In the genomic region with DNA sequence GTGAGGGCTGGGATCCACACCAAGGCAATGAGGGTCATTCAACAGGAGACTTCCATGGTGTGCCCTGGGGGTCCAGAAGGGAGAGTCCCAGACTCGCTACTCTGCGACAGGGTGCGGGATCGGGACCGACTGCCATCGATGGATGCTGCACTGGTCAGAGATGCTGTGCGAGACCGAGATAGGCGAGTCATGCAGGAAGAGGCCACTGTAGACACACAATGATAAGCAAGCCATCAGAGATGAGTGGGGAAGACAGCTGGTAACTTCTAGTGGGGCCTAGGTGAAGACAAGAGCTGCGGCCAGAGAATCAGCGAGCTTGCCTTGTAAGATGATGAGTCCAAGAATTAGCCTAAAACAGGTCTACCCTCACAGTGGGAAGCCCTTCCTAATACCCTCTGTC, we compare ENCODE assay signal across 35 mouse cellular contexts. TPM values are rescaled to one million over a fixed set of nuclear protein-coding genes. Genes with fewer than 3 reads are reported as not detected.
DNase-seq lines count a peak whose midpoint lies in the region; ATAC-seq lines count a peak whose summit lies in the region.
"Had no signal": no experiment of that assay in that cellular context is flagged by ENCODE, and none has a peak within 500 bp of the region (broad histone marks: within the 10 kb centered on the region; RNA-seq: fewer than 3 reads in every experiment).

No protein-coding gene starts in this region.

- no peak overlapping the region for H3K9ac ChIP-seq in heart, embryonic 12.5 days
- H3K9ac ChIP-seq in liver, embryonic 13.5 days: 0 out of 2 replicates have a peak overlapping the region, but pooled peaks have one; percentile 18
- H3K9ac ChIP-seq in intestine, embryonic 15.5 days: no peak overlapping the region
- H3K9ac ChIP-seq in midbrain, embryonic 15.5 days: no peak overlapping the region
- H3K9ac ChIP-seq: forebrain, embryonic 13.5 days; hindbrain, embryonic 15.5 days; limb, embryonic 15.5 days had no signal

- ATAC-seq in heart, embryonic 12.5 days (ENCODE audit: insufficient number of reproducible peaks, low FRiP score): 0 out of 2 replicates have a peak, but pooled peaks have one; percentile 26
- ATAC-seq in erythroblast, adult 5-6 weeks (replicated peaks; ENCODE audit: low FRiP score, poor library complexity, severe bottlenecking): peak; percentile 35
- peak; percentile 82 for ATAC-seq in liver, embryonic 13.5 days (ENCODE audit: low read depth)
- ATAC-seq in megakaryocyte-erythroid progenitor cell, adult 5-6 weeks (replicated peaks; ENCODE audit: low FRiP score, low TSS enrichment, poor library complexity, severe bottlenecking): peak; percentile 75
- no peak for ATAC-seq in intestine, embryonic 15.5 days
- ATAC-seq in midbrain, embryonic 15.5 days (replicated peaks): no peak
- ATAC-seq: forebrain, embryonic 13.5 days; inflammation-experienced regulatory T-cells, adult 6 months; midbrain, embryonic 16.5 days had no signal

- 72% methylated on average over 11 of the region's 11 CpGs for whole genome bisulfite sequencing in heart, embryonic 12.5 days
- WGBS in liver, embryonic 13.5 days (ENCODE audit: insufficient replicate concordance): 16% methylated on average over 11 of the region's 11 CpGs
- WGBS in intestine, embryonic 15.5 days: 92% methylated on average over 11 of the region's 11 CpGs
- WGBS in midbrain, embryonic 15.5 days: 87% methylated on average over 11 of the region's 11 CpGs

- intact Hi-C loops in heart, postnatal 25 days (cut with DNase I): no loop called here

- H3K27ac ChIP-seq in heart, embryonic 12.5 days (ENCODE audit: poor library complexity, severe bottlenecking): no peak overlapping the region
- H3K27ac ChIP-seq in liver, embryonic 13.5 days: peak overlapping the region; percentile 40; the same call in 1 of the 2 replicates
- no peak overlapping the region for H3K27ac ChIP-seq in intestine, embryonic 15.5 days
- H3K27ac ChIP-seq in midbrain, embryonic 15.5 days: no peak overlapping the region
- H3K27ac ChIP-seq: forebrain, embryonic 13.5 days; hindbrain, embryonic 15.5 days; kidney, postnatal 0 days; limb, embryonic 10.5 days; limb, embryonic 15.5 days; midbrain, embryonic 10.5 days had no signal

- peaks cover 61% of the 10 kb centered on the region for H3K36me3 ChIP-seq in heart, embryonic 12.5 days
- no peaks in the 10 kb centered on the region for H3K36me3 ChIP-seq in liver, embryonic 13.5 days
- H3K36me3 ChIP-seq in intestine, embryonic 15.5 days: no peaks in the 10 kb centered on the region
- no peaks in the 10 kb centered on the region for H3K36me3 ChIP-seq in midbrain, embryonic 15.5 days (replicated peaks)
- H3K36me3 ChIP-seq: hindbrain, embryonic 15.5 days; limb, embryonic 10.5 days; midbrain, embryonic 10.5 days had no signal

- H3K4me1 ChIP-seq in heart, embryonic 12.5 days (replicated peaks): peaks cover 31% of the 10 kb centered on the region
- peaks cover 34% of the 10 kb centered on the region for H3K4me1 ChIP-seq in liver, embryonic 13.5 days (replicated peaks)
- H3K4me1 ChIP-seq in intestine, embryonic 15.5 days (replicated peaks): 0 out of 2 replicates have a peak, but pooled peaks cover 4% of the 10 kb centered on the region
- H3K4me1 ChIP-seq in midbrain, embryonic 15.5 days: no peaks in the 10 kb centered on the region; the same call in 1 of the 2 replicates
- H3K4me1 ChIP-seq: forebrain, embryonic 13.5 days; hindbrain, embryonic 15.5 days; limb, embryonic 10.5 days; limb, embryonic 15.5 days had no signal

- no peaks in the 10 kb centered on the region for H3K27me3 ChIP-seq in heart, embryonic 12.5 days (replicated peaks)
- H3K27me3 ChIP-seq in liver, embryonic 13.5 days: 0 out of 2 replicates have a peak, but pooled peaks cover 3% of the 10 kb centered on the region
- H3K27me3 ChIP-seq in intestine, embryonic 15.5 days (replicated peaks): no peaks in the 10 kb centered on the region
- H3K27me3 ChIP-seq in midbrain, embryonic 15.5 days (replicated peaks): no peaks in the 10 kb centered on the region
- H3K27me3 ChIP-seq: forebrain, embryonic 13.5 days; hindbrain, embryonic 15.5 days; limb, embryonic 15.5 days had no signal

- no peak overlapping the region for H3K4me2 ChIP-seq in heart, embryonic 12.5 days
- peak overlapping the region; percentile 39 for H3K4me2 ChIP-seq in liver, embryonic 13.5 days
- H3K4me2 ChIP-seq in intestine, embryonic 15.5 days (replicated peaks): no peak overlapping the region
- no peak overlapping the region for H3K4me2 ChIP-seq in midbrain, embryonic 15.5 days
- H3K4me2 ChIP-seq: forebrain, embryonic 13.5 days; heart, embryonic 11.5 days; hindbrain, embryonic 15.5 days; limb, embryonic 15.5 days had no signal

- H3K9me3 ChIP-seq in heart, embryonic 12.5 days (replicated peaks): no peaks in the 10 kb centered on the region
- H3K9me3 ChIP-seq in liver, embryonic 13.5 days (replicated peaks): no peaks in the 10 kb centered on the region
- no peaks in the 10 kb centered on the region for H3K9me3 ChIP-seq in intestine, embryonic 15.5 days
- no peaks in the 10 kb centered on the region for H3K9me3 ChIP-seq in midbrain, embryonic 15.5 days
- H3K9me3 ChIP-seq: forebrain, embryonic 13.5 days; hindbrain, embryonic 15.5 days; limb, embryonic 10.5 days; limb, embryonic 15.5 days; midbrain, embryonic 10.5 days had no signal

- H3K4me3 ChIP-seq in heart, embryonic 12.5 days: no peak overlapping the region
- no peak overlapping the region for H3K4me3 ChIP-seq in liver, embryonic 13.5 days (replicated peaks)
- no peak overlapping the region for H3K4me3 ChIP-seq in intestine, embryonic 15.5 days (replicated peaks)
- H3K4me3 ChIP-seq in midbrain, embryonic 15.5 days: no peak overlapping the region
- H3K4me3 ChIP-seq: forebrain, embryonic 13.5 days; hindbrain, embryonic 15.5 days; limb, embryonic 10.5 days; limb, embryonic 15.5 days; midbrain, embryonic 10.5 days had no signal

- no peak for DNase-seq in heart, postnatal 25 days (ENCODE audit: low spot score)
- DNase-seq in liver, embryonic 13.5 days: no peak
- DNase-seq: adrenal gland, postnatal 25 days; cerebellum, adult 11-12 months; cerebellum, postnatal 10 days; gastrocnemius, postnatal 25 days; heart, adult 18-20 months; kidney, adult 18-20 months; layer of hippocampus, postnatal 36 days; lung, postnatal 36 days; thymus, adult 2 months; thymus, postnatal 4 days had no signal

RNA-seq across cellular contexts. Expression of gene Ndrg2, which starts 7.9 kb away (rescaled TPM):
- polyA plus RNA-seq in heart, embryonic 12.5 days (2016; fragmentation: Nextera tagmentation; extraction: Ambion mirVana): 224 and 228 TPM in 2 replicates
- 1,000 to 10,000 TPM; 1,299 to 1,387 TPM for total RNA-seq in heart, postnatal 25 days (2021)
- 0.77 and 6.1 TPM in 2 replicates for total RNA-seq in erythroblast, adult 5-6 weeks (2015; ENCODE audit: low replicate concordance)
- 5.3 and 6.4 TPM in 2 replicates for total RNA-seq in erythroblast, adult 5-6 weeks (2017; ENCODE audit: low replicate concordance)
- 16.1 and 17.1 TPM in 2 replicates for polyA plus RNA-seq in liver, embryonic 13.5 days (2015; fragmentation: Nextera tagmentation; extraction: Ambion mirVana)
- 1.9 and 11.1 TPM in 2 replicates for total RNA-seq in megakaryocyte-erythroid progenitor cell, adult 5-6 weeks (2014; fragmentation: Nextera tagmentation)
- 2.1 and 3.4 TPM in 2 replicates for total RNA-seq in megakaryocyte-erythroid progenitor cell, adult 5-6 weeks (2017)
- 52.2 and 60.1 TPM in 2 replicates for polyA plus RNA-seq in intestine, embryonic 15.5 days (2015; fragmentation: Nextera tagmentation; extraction: Ambion mirVana)
- 170 and 196 TPM in 2 replicates for polyA plus RNA-seq in midbrain, embryonic 15.5 days (2015; fragmentation: Nextera tagmentation; extraction: Ambion mirVana)

RNA-seq across cellular contexts. Expression of gene Tppp2, which starts 12.1 kb away (rescaled TPM):
- polyA plus RNA-seq in heart, embryonic 12.5 days (2016; fragmentation: Nextera tagmentation; extraction: Ambion mirVana): not detected in 2 replicates
- total RNA-seq in heart, postnatal 25 days (2021): not detected
- total RNA-seq in erythroblast, adult 5-6 weeks (2015; ENCODE audit: low replicate concordance): not detected in 2 replicates
- not detected in 2 replicates for total RNA-seq in erythroblast, adult 5-6 weeks (2017; ENCODE audit: low replicate concordance)
- polyA plus RNA-seq in liver, embryonic 13.5 days (2015; fragmentation: Nextera tagmentation; extraction: Ambion mirVana): not detected in 2 replicates
- not detected in 2 replicates for total RNA-seq in megakaryocyte-erythroid progenitor cell, adult 5-6 weeks (2014; fragmentation: Nextera tagmentation)
- total RNA-seq in megakaryocyte-erythroid progenitor cell, adult 5-6 weeks (2017): not detected in 2 replicates
- polyA plus RNA-seq in intestine, embryonic 15.5 days (2015; fragmentation: Nextera tagmentation; extraction: Ambion mirVana): not detected in 2 replicates
- not detected in 2 replicates for polyA plus RNA-seq in midbrain, embryonic 15.5 days (2015; fragmentation: Nextera tagmentation; extraction: Ambion mirVana)
- total RNA-seq: adrenal gland, adult 18-20 months; adrenal gland, postnatal 25 days; heart, adult 18-20 months; hematopoietic stem cell, adult 5-6 weeks; layer of hippocampus, postnatal 36 days; neutrophil, adult 5-6 weeks had no signal
- polyA plus RNA-seq: cortical plate, adult 2 months; embryonic facial prominence, embryonic 14.5 days; forebrain, embryonic 13.5 days; heart, embryonic 11.5 days; heart, postnatal 0 days; hindbrain, embryonic 15.5 days; inflammation-experienced regulatory T-cells, adult 6 months; kidney, postnatal 0 days; large intestine, adult 2 months; limb, embryonic 10.5 days; limb, embryonic 15.5 days; lung, embryonic 16.5 days; midbrain, embryonic 10.5 days; midbrain, embryonic 16.5 days; neural tube, embryonic 11.5 days; thymus, adult 2 months had no signal

RNA-seq across cellular contexts. Expression of gene Slc39a2, which starts 13.4 kb away (rescaled TPM):
- polyA plus RNA-seq in heart, embryonic 12.5 days (2016; fragmentation: Nextera tagmentation; extraction: Ambion mirVana): 0.20 and 0.44 TPM in 2 replicates
- total RNA-seq in heart, postnatal 25 days (2021): under 1 TPM in 1 of 2 experiments, not detected in 1; 0.36 TPM
- total RNA-seq in erythroblast, adult 5-6 weeks (2015; ENCODE audit: low replicate concordance): not detected in 2 replicates
- total RNA-seq in erythroblast, adult 5-6 weeks (2017; ENCODE audit: low replicate concordance): not detected in 2 replicates
- polyA plus RNA-seq in liver, embryonic 13.5 days (2015; fragmentation: Nextera tagmentation; extraction: Ambion mirVana): 0.05 and 0.08 TPM in 2 replicates
- total RNA-seq in megakaryocyte-erythroid progenitor cell, adult 5-6 weeks (2014; fragmentation: Nextera tagmentation): 0.69 and 1.4 TPM in 2 replicates
- not detected in 2 replicates for total RNA-seq in megakaryocyte-erythroid progenitor cell, adult 5-6 weeks (2017)
- polyA plus RNA-seq in intestine, embryonic 15.5 days (2015; fragmentation: Nextera tagmentation; extraction: Ambion mirVana): 0.96 and 1.0 TPM in 2 replicates
- 2.4 and 3.0 TPM in 2 replicates for polyA plus RNA-seq in midbrain, embryonic 15.5 days (2015; fragmentation: Nextera tagmentation; extraction: Ambion mirVana)
- total RNA-seq: hematopoietic stem cell, adult 5-6 weeks had no signal

RNA-seq across cellular contexts. Expression of gene Rnase13, which starts 16.5 kb away (rescaled TPM):
- not detected in 2 replicates for polyA plus RNA-seq in heart, embryonic 12.5 days (2016; fragmentation: Nextera tagmentation; extraction: Ambion mirVana)
- not detected for total RNA-seq in heart, postnatal 25 days (2021)
- not detected in 2 replicates for total RNA-seq in erythroblast, adult 5-6 weeks (2015; ENCODE audit: low replicate concordance)
- not detected in 2 replicates for total RNA-seq in erythroblast, adult 5-6 weeks (2017; ENCODE audit: low replicate concordance)
- polyA plus RNA-seq in liver, embryonic 13.5 days (2015; fragmentation: Nextera tagmentation; extraction: Ambion mirVana): not detected in 2 replicates
- total RNA-seq in megakaryocyte-erythroid progenitor cell, adult 5-6 weeks (2014; fragmentation: Nextera tagmentation): not detected in 2 replicates
- total RNA-seq in megakaryocyte-erythroid progenitor cell, adult 5-6 weeks (2017): not detected in 2 replicates
- polyA plus RNA-seq in intestine, embryonic 15.5 days (2015; fragmentation: Nextera tagmentation; extraction: Ambion mirVana): not detected in 2 replicates
- polyA plus RNA-seq in midbrain, embryonic 15.5 days (2015; fragmentation: Nextera tagmentation; extraction: Ambion mirVana): not detected in 2 replicates
- total RNA-seq: adrenal gland, adult 18-20 months; adrenal gland, postnatal 25 days; gastrocnemius, postnatal 25 days; heart, adult 18-20 months; hematopoietic stem cell, adult 5-6 weeks; layer of hippocampus, postnatal 36 days; neutrophil, adult 5-6 weeks had no signal
- polyA plus RNA-seq: embryonic facial prominence, embryonic 14.5 days; forebrain, embryonic 13.5 days; heart, embryonic 11.5 days; heart, postnatal 0 days; hindbrain, embryonic 15.5 days; inflammation-experienced regulatory T-cells, adult 6 months; kidney, postnatal 0 days; large intestine, adult 2 months; limb, embryonic 10.5 days; limb, embryonic 15.5 days; lung, embryonic 16.5 days; midbrain, embryonic 10.5 days; midbrain, embryonic 16.5 days; neural tube, embryonic 11.5 days; thymus, adult 2 months had no signal

RNA-seq across cellular contexts. Expression of gene Mettl17, which starts 21.5 kb away (rescaled TPM):
- polyA plus RNA-seq in heart, embryonic 12.5 days (2016; fragmentation: Nextera tagmentation; extraction: Ambion mirVana): 39.7 and 40.4 TPM in 2 replicates
- total RNA-seq in heart, postnatal 25 days (2021): 10 to 100 TPM; 19.8 to 20.9 TPM
- 3.1 TPM in 1 of 2 replicates, not detected in the other for total RNA-seq in erythroblast, adult 5-6 weeks (2015; ENCODE audit: low replicate concordance)
- total RNA-seq in erythroblast, adult 5-6 weeks (2017; ENCODE audit: low replicate concordance): 2.5 and 4.2 TPM in 2 replicates
- 16.6 and 19.8 TPM in 2 replicates for polyA plus RNA-seq in liver, embryonic 13.5 days (2015; fragmentation: Nextera tagmentation; extraction: Ambion mirVana)
- 23.4 and 33.9 TPM in 2 replicates for total RNA-seq in megakaryocyte-erythroid progenitor cell, adult 5-6 weeks (2014; fragmentation: Nextera tagmentation)
- total RNA-seq in megakaryocyte-erythroid progenitor cell, adult 5-6 weeks (2017): 9.5 and 13.7 TPM in 2 replicates
- 45.4 and 45.5 TPM in 2 replicates for polyA plus RNA-seq in intestine, embryonic 15.5 days (2015; fragmentation: Nextera tagmentation; extraction: Ambion mirVana)
- 99.3 and 100 TPM in 2 replicates for polyA plus RNA-seq in midbrain, embryonic 15.5 days (2015; fragmentation: Nextera tagmentation; extraction: Ambion mirVana)

Comparison
In these comparisons a context has a peak if more than half of its experiments do, and no peak if none do; other contexts are left out.
1. ATAC-seq: peak in heart, embryonic 12.5 days (single experiment), erythroblast, adult 5-6 weeks (single experiment), liver, embryonic 13.5 days (single experiment) and megakaryocyte-erythroid progenitor cell, adult 5-6 weeks (single experiment); none in intestine, embryonic 15.5 days (single experiment) and midbrain, embryonic 15.5 days (single experiment).